Mouse (Mus musculus) small intestine, adult 10 weeks (tissue): ENCODE data around the gene Arhgap9. TPM values are rescaled to one million over a fixed set of nuclear protein-coding genes. Genes with fewer than 3 reads are reported as not detected.

Experiments
- polyA plus RNA-seq: library from polyadenylated mRNA; stranded (reverse); fragments of 350-450 nt; fragmentation: Illumina TruSeq; extraction: RNeasy Lipid Tissue Mini Kit (QIAGEN cat#74804); gene quantifications from one replicate; pipeline ENCODE4 v1.2.3, GENCODE M21; 2014; ENCODE audit warnings: low replicate concordance

Arhgap9 gene
- 1.1 TPM for polyA plus RNA-seq

GRCm38 (mm10) chr10:127321621-127322020 lies at the start of gene Arhgap9:
Gene Arhgap9 (plus strand): TSS chr10:127321964.

GRCm38 (mm10) chr10:127288800-127289572 lies 32.8 kb upstream of the Arhgap9 start, which contains the start of gene Mbd6:
Gene Mbd6 (minus strand): TSS chr10:127289018.

GRCm38 (mm10) chr10:127311476-127312355 lies 10.0 kb upstream of the Arhgap9 start, which contains the start of gene Mars:
Gene Mars (minus strand): TSS chr10:127311786.

GRCm38 (mm10) chr10:127341891-127342639 lies 20.3 kb downstream of the Arhgap9 start, which contains the start of gene Gli1:
Gene Gli1 (minus strand): TSS chr10:127341974.

GRCm38 (mm10) chr10:127353909-127354895 lies 32.4 kb downstream of the Arhgap9 start, which contains the start of gene Inhbe:
Gene Inhbe (minus strand): TSS chr10:127354411.

GRCm38 (mm10) chr10:127369834-127370820 lies 48.4 kb downstream of the Arhgap9 start, which contains the start of gene Inhbc:
Gene Inhbc (minus strand): TSS chr10:127370431.

Other genes starting within 250 kb of the Arhgap9 start
- gene Agap2, start 246.7 kb upstream of the Arhgap9 start, polyA plus RNA-seq = not detected
- gene Os9, start 200.8 kb upstream of the Arhgap9 start, polyA plus RNA-seq = 7.4 TPM
- gene B4galnt1, start 156.7 kb upstream of the Arhgap9 start, polyA plus RNA-seq = 11.8 TPM
- not detected for gene Slc26a10, start 141.3 kb upstream of the Arhgap9 start, polyA plus RNA-seq
- gene Arhgef25, start 131.9 kb upstream of the Arhgap9 start, polyA plus RNA-seq = 3.9 TPM
- 0.56 TPM for gene Dtx3, start 126.2 kb upstream of the Arhgap9 start, polyA plus RNA-seq
- gene Pip4k2c, start 110.4 kb upstream of the Arhgap9 start, polyA plus RNA-seq = 8.8 TPM
- gene Kif5a, start 58.6 kb upstream of the Arhgap9 start, polyA plus RNA-seq = 1.0 TPM
- 15.2 TPM for gene Dctn2, start 55.6 kb upstream of the Arhgap9 start, polyA plus RNA-seq
- gene Mbd6, start 32.9 kb upstream of the Arhgap9 start, polyA plus RNA-seq = 2.0 TPM
- 7.2 TPM for gene Mars, start 10.2 kb upstream of the Arhgap9 start, polyA plus RNA-seq
- 0.11 TPM for gene Gli1, start 20.0 kb downstream of the Arhgap9 start, polyA plus RNA-seq
- gene Inhbe, start 32.4 kb downstream of the Arhgap9 start, polyA plus RNA-seq = not detected
- not detected for gene Inhbc, start 48.5 kb downstream of the Arhgap9 start, polyA plus RNA-seq
- 116 TPM for gene R3hdm2, start 58.4 kb downstream of the Arhgap9 start, polyA plus RNA-seq
- not detected for gene Stac3, start 179.7 kb downstream of the Arhgap9 start, polyA plus RNA-seq
- gene Ndufa4l2, start 193.0 kb downstream of the Arhgap9 start, polyA plus RNA-seq = not detected
- gene Shmt2, start 200.5 kb downstream of the Arhgap9 start, polyA plus RNA-seq = 0.78 TPM
- gene Nxph4, start 212.6 kb downstream of the Arhgap9 start, polyA plus RNA-seq = not detected